Mouse (Mus musculus) hindbrain, embryonic 15.5 days (tissue): ENCODE data around the gene Tmem131. TPM values are rescaled to one million over a fixed set of nuclear protein-coding genes. Genes with fewer than 3 reads are reported as not detected.
A peak's percentile ranks its signal among the peaks of the same experiment; 100 is the strongest.

Source experiments
- ATAC-seq: fragments of 200-750 bp; cut with Nextera tagmentation; 2 replicates; pipeline ENCODE4 v1.8.0; 2017; ENCODE audit warnings: low read depth, moderate number of reproducible peaks, moderate TSS enrichment; ENCODE audit not compliant: low FRiP score
- H3K27ac ChIP-seq: fragments of 300-500 bp; sonication (generic); replicated peaks from 2 replicates; pipeline ENCODE4 v1.5.1; 2015; ENCODE audit warnings: mild to moderate bottlenecking, inconsistent platforms
- H3K27me3 ChIP-seq: fragments of 300-500 bp; sonication (generic); 2 replicates; pipeline ENCODE4 v1.6.1; 2015; ENCODE audit warnings: control low read depth, inconsistent platforms
- H3K36me3 ChIP-seq: fragments of 300-500 bp; sonication (generic); 2 replicates; pipeline ENCODE4 v1.6.1; 2015; ENCODE audit warnings: control low read depth, inconsistent platforms
- H3K4me1 ChIP-seq: fragments of 300-500 bp; sonication (generic); replicated peaks from 2 replicates; pipeline ENCODE4 v1.6.1; 2015; ENCODE audit warnings: control low read depth, inconsistent platforms
- H3K4me2 ChIP-seq: fragments of 300-500 bp; sonication (generic); 2 replicates; pipeline ENCODE4 v1.6.1; 2015; ENCODE audit warnings: moderate library complexity, mild to moderate bottlenecking, inconsistent platforms
- H3K4me3 ChIP-seq: fragments of 300-500 bp; sonication (generic); 2 replicates; pipeline ENCODE4 v1.5.1; 2015; ENCODE audit warnings: mild to moderate bottlenecking, inconsistent platforms
- H3K9ac ChIP-seq: fragments of 300-500 bp; sonication (generic); 2 replicates; pipeline ENCODE4 v1.6.1; 2015; ENCODE audit warnings: inconsistent platforms
- H3K9me3 ChIP-seq: fragments of 300-500 bp; sonication (generic); 2 replicates; pipeline ENCODE4 v1.6.1; 2016; ENCODE audit warnings: control low read depth, inconsistent platforms
- WGBS: fragments of 180-500 bp; shearing (Covaris S2); methylation state at CpG from one replicate; pipeline ENCODE4 v1.1.7; 2015; 5-methylcytosine and 5-hydroxymethylcytosine counted together
- polyA plus RNA-seq: library from polyadenylated mRNA; unstranded; fragments of >200 nt; fragmentation: Nextera tagmentation; extraction: Ambion mirVana; gene quantifications from 2 replicates; pipeline ENCODE4 v1.2.1, GENCODE M21; 2015

The Tmem131 gene
- polyA plus RNA-seq, 1 experiment from 2014 or later = 13.5 TPM

DNA sequence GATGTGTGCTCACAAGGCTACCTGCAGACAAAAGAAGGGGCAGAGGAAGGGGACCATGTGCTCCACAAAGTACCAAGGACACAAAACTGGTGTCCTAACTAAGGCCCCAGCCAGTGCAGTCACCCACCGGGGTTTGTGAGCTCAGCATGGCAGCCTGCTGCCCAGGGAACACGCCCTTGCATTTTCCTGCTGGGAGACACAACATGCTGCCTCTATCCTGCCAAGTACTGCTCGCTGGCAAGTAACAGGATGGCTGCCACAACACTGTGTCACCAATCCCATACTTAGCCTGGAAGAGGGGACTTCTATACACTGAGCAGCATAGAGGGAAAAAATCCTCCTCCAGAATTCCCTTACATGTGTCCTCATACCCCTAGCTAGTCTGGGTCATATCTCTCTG is 78.7 kb downstream of the Tmem131 start:
- H3K9me3 ChIP-seq = no peaks in the 10 kb centered on the region
- H3K27me3 ChIP-seq = no peaks in the 10 kb centered on the region
- H3K36me3 ChIP-seq = no peaks in the 10 kb centered on the region
- H3K9ac ChIP-seq = no peak overlapping the region
- H3K4me3 ChIP-seq = no peak overlapping the region
- 73% methylated on average over 3 of the region's 3 CpGs for WGBS
- peaks cover 16% of the 10 kb centered on the region for H3K4me1 ChIP-seq
- ATAC-seq = no peak
- H3K4me2 ChIP-seq = no peak overlapping the region
- H3K27ac ChIP-seq = no peak overlapping the region

DNA sequence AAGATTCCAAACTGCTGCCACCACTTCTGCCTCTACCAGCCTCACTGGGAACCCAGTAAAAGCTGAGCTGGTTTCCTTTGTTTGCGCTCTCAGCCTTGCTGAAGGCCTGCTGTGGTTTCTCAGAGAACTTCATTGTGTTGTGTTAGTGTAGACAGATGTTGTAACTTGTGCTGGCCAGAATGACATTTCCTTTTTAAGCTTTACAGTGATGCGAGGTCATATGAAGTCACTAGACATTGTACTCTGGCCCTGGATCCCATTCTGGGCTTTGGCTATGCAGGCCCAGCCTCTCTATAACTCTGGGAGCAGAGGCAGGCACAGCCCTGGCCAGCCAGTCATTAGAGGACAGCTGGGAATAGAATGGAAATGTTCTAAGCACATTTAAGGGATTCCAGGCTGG is 81.7 kb downstream of the Tmem131 start:
- Histone ChIP-seq H3K4me3 (no peak overlapping the region), H3K27ac (peak overlapping the region; percentile 52), H3K4me2 (no peak overlapping the region), H3K9ac (no peak overlapping the region), H3K9me3 (no peaks in the 10 kb centered on the region), H3K4me1 (peaks cover 16% of the 10 kb centered on the region), H3K27me3 (no peaks in the 10 kb centered on the region), H3K36me3 (no peaks in the 10 kb centered on the region)
- no peak for ATAC-seq
- WGBS = 74% methylated on average over 2 of the region's 2 CpGs

DNA sequence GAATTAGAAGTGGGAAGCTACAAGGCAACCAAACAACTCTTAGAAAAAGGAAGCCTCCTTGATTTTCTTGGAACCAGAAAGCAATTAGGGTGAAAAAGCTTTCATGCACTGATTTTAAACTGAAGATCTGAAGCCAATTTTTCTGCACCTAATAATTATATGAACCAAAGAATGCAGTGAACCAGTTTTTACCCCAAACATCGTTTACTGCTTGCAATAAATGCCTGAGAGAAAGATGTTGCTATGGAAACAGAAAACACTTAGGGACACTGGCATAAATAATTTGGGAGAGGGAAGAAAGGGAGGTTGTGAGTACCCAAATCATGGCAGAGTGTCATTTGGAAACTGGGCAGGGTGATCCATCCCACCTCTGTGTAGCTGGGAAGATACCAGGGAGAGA is 82.6 kb downstream of the Tmem131 start:
- no peak for ATAC-seq
- Histone ChIP-seq H3K4me2 (no peak overlapping the region), H3K4me1 (peaks cover 16% of the 10 kb centered on the region), H3K36me3 (no peaks in the 10 kb centered on the region), H3K27me3 (no peaks in the 10 kb centered on the region), H3K9ac (no peak overlapping the region), H3K4me3 (no peak overlapping the region), H3K9me3 (no peaks in the 10 kb centered on the region), H3K27ac (peak overlapping the region; percentile 51)
- WGBS = 15% methylated on average over 1 of the region's 1 CpGs

DNA sequence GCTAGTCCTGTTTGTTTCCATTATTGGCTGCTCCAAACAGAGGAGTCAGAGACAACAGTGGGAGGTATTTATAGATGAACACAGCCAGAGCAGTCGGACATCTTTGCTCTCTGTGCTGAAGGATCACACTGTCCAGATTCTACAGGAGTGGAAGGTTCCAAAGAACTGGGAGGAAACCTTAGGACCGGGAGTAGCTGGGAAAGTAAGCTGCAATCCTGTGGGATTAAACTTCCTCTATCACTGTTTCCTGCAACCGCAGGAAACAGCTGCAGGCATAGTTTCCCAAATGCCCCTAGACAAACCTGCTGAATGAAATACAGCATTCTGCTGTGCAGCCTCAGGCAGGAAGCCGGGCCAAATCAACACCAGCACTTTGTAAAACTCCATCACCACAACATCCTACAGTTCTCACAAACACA is 83.0 kb downstream of the Tmem131 start:
- peaks cover 16% of the 10 kb centered on the region for H3K4me1 ChIP-seq
- no peak overlapping the region for H3K4me2 ChIP-seq
- no peak overlapping the region for H3K4me3 ChIP-seq
- no peaks in the 10 kb centered on the region for H3K36me3 ChIP-seq
- H3K9me3 ChIP-seq = no peaks in the 10 kb centered on the region
- ATAC-seq = 0 out of 2 replicates have a peak, but pooled peaks have one; percentile 23
- no peaks in the 10 kb centered on the region for H3K27me3 ChIP-seq
- 64% methylated on average over 4 of the region's 4 CpGs for WGBS
- peak overlapping the region; percentile 51 for H3K27ac ChIP-seq
- H3K9ac ChIP-seq = no peak overlapping the region

DNA sequence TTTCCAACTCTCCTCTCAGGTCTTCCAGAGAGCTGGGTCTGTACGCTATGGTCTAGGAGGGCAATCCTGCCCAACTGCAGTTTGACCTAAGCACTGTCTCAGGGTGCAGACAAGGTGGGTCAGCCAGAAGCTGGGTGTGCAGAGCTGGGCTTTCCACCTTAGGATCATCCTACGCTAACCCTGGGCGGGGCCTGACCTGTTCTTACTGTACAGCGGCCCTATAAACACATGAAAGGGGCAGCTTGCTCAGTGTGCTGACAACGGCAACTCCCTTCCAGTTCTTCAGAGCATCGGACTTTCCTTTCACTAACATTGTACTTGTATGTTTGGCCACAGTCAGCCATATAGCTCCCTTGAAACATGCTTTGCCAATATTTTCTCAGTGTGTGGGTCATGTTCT is 86.4 kb downstream of the Tmem131 start:
- Histone ChIP-seq H3K4me2 (no peak overlapping the region), H3K36me3 (no peaks in the 10 kb centered on the region), H3K27me3 (no peaks in the 10 kb centered on the region), H3K9me3 (no peaks in the 10 kb centered on the region), H3K9ac (no peak overlapping the region), H3K4me1 (peaks cover 16% of the 10 kb centered on the region), H3K4me3 (no peak overlapping the region), H3K27ac (no peak overlapping the region)
- ATAC-seq = no peak
- WGBS = 94% methylated on average over 6 of the region's 6 CpGs

DNA sequence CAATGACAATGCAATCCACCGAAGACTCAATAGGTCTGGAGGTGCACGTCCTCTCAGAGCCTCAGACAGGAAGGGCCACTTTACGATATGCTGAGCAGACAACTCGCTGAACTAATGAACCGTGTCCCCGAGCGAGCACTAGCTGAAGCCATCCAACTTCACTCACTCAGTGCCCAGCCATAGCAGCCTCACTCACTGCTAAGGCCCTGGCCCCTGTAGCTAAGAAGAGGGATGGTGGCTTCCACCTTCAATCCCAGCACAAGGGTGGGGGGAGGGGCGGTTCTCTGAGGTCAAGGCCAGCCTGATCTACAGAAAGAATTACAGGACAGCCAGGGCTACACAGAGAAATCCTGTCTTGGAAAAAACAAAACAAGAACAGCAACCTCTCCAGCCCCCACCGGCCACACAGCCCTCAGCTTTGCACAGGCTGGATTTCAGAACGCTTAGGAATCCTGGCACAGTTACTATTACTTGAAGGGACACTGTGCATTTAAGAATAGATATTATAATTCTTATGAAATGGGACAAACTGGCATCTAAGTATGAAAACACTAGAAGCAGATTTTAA is 89.2 kb downstream of the Tmem131 start:
- no peaks in the 10 kb centered on the region for H3K27me3 ChIP-seq
- ATAC-seq = 0 out of 2 replicates have a peak, but pooled peaks have one; percentile 34
- no peak overlapping the region for H3K27ac ChIP-seq
- H3K4me3 ChIP-seq = no peak overlapping the region
- H3K4me1 ChIP-seq = no peaks in the 10 kb centered on the region
- H3K4me2 ChIP-seq = no peak overlapping the region
- no peak overlapping the region for H3K9ac ChIP-seq
- WGBS = 78% methylated on average over 10 of the region's 10 CpGs
- no peaks in the 10 kb centered on the region for H3K9me3 ChIP-seq
- H3K36me3 ChIP-seq = no peaks in the 10 kb centered on the region

DNA sequence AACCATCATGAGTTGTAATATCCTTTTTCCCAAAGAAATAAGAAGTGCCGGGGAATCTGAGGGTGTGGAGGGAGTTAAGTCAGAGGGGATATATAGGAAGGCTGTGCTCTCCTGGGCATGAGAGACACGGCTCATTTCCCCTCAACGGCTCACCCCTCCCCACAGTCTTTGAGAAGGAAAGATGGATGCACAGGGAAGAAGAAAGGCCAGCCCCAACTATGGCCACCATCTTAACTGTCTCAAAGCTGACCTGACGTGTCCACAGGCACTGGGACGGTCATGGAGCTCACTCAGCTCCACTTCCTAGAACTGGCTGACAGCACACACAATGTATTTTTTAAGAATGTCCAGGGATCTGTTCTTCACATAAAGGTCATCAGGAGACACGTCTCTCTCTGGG is 91.4 kb downstream of the Tmem131 start:
- 75% methylated on average over 6 of the region's 6 CpGs for WGBS
- no peak for ATAC-seq
- Histone ChIP-seq H3K4me1 (no peaks in the 10 kb centered on the region), H3K27me3 (no peaks in the 10 kb centered on the region), H3K9ac (no peak overlapping the region), H3K4me3 (no peak overlapping the region), H3K27ac (no peak overlapping the region), H3K9me3 (no peaks in the 10 kb centered on the region), H3K36me3 (no peaks in the 10 kb centered on the region), H3K4me2 (no peak overlapping the region)

DNA sequence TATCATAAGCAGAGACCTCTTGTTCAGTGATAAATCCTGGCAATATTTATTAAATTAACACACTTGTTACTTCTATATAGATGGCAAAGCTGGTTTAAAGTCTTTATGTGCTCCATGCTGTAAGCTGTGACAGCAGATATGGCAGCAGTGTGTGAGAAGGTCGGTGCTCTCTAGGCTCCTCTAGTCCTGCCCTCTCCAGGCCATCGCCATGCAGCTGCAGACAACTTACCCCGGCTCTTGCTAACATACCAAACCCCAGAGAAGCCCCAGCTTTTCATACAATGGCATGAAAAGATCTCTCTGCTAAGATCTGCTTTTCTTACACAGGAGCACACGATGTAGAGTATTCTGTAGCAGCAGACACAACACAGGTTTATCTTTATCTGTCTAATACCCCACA is 92.1 kb downstream of the Tmem131 start:
- Histone ChIP-seq H3K9me3 (no peaks in the 10 kb centered on the region), H3K4me2 (no peak overlapping the region), H3K4me1 (no peaks in the 10 kb centered on the region), H3K36me3 (no peaks in the 10 kb centered on the region), H3K27ac (no peak overlapping the region), H3K9ac (no peak overlapping the region), H3K27me3 (no peaks in the 10 kb centered on the region), H3K4me3 (no peak overlapping the region)
- no peak for ATAC-seq
- 82% methylated on average over 4 of the region's 4 CpGs for WGBS

DNA sequence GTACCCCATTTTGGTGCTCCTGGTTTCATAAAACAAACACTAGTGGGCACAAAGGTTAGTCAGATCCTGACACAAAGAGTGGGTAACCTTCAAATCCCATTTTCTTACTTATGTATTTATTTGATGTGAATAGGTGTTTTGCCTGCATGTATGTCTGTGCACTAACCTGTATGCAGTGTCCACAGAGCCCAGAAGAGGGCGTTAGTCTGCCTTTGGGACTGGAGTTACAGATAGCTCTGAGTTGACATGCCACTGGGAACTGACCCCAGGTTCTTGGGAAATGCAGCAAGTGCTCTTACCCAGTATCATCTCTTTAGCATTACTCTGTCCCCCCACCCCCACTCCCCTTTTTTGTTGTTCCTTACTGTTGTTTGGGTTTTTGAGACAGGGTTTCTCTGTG is 95.4 kb downstream of the Tmem131 start:
- 90% methylated on average over 1 of the region's 1 CpGs for WGBS
- no peaks in the 10 kb centered on the region for H3K9me3 ChIP-seq
- H3K36me3 ChIP-seq = no peaks in the 10 kb centered on the region
- ATAC-seq = no peak
- H3K9ac ChIP-seq = no peak overlapping the region
- H3K27ac ChIP-seq = no peak overlapping the region
- no peak overlapping the region for H3K4me3 ChIP-seq
- H3K27me3 ChIP-seq = no peaks in the 10 kb centered on the region
- H3K4me2 ChIP-seq = no peak overlapping the region
- H3K4me1 ChIP-seq = no peaks in the 10 kb centered on the region

DNA sequence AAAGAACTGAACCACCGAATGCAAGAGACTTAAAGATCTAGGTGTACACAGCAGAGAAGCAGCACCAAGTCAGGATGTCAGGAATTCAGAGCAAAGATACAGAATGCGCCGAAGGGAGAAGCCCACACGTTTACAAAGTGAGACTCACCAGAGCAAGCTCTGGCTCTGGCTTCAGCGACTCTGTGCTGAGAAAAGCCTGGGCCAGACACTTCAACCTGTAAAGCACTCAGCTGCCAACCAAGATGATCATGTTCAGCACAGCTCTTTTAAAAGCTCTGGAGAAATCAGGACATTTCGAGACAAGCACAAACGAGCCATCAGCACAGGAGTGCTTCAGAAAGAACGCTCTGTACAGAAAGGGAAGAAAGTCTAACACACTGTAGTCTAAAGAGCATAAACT is 96.2 kb downstream of the Tmem131 start:
- H3K4me1 ChIP-seq = no peaks in the 10 kb centered on the region
- H3K4me2 ChIP-seq = no peak overlapping the region
- WGBS = 88% methylated on average over 8 of the region's 8 CpGs
- no peaks in the 10 kb centered on the region for H3K9me3 ChIP-seq
- no peak for ATAC-seq
- H3K27ac ChIP-seq = no peak overlapping the region
- H3K9ac ChIP-seq = no peak overlapping the region
- H3K4me3 ChIP-seq = no peak overlapping the region
- H3K36me3 ChIP-seq = no peaks in the 10 kb centered on the region
- H3K27me3 ChIP-seq = no peaks in the 10 kb centered on the region

DNA sequence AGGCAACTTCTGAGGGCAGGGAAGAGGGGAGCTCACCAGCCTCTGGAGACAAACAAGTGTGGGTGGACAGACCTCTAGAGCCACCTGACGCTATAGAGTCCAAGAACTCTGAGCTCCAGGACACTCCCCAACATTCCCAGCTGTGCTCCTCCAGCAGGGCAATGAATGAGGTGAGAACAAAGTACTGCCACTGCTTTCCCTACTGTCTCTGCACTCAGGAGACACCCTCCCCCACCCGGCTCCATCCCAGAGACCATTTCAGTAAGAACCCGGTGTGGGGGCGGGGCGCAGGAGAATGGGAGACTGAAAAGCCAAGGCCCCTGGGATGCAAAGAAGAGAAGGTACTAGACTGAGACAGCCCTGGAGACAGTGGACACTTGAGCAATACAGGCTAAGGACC is 98.4 kb downstream of the Tmem131 start:
- Histone ChIP-seq H3K4me3 (no peak overlapping the region), H3K36me3 (peaks cover 3% of the 10 kb centered on the region; the same call in 1 of the 2 replicates), H3K27me3 (no peaks in the 10 kb centered on the region), H3K9ac (no peak overlapping the region), H3K4me1 (no peaks in the 10 kb centered on the region), H3K4me2 (no peak overlapping the region), H3K27ac (no peak overlapping the region), H3K9me3 (no peaks in the 10 kb centered on the region)
- WGBS = 28% methylated on average over 5 of the region's 5 CpGs
- no peak for ATAC-seq

DNA sequence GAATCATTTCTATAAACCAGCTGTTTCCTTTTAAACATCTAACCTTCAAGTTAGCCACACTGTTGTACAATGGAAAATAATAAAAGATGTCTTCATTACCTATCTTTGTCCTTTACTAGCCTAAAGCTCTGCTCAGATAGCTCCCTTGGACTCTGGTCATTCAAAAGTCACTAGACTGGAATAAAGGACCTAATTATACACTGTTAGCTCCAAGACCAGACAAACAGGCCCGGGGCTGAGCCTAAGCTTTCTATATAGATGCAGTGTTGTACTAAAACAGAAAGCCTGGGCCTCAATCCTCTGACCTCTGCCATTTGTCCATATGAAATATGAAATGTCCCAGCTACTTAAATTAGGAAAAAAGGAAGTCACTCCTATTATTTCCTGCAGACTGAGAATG is 101.7 kb downstream of the Tmem131 start:
- Histone ChIP-seq H3K9me3 (no peaks in the 10 kb centered on the region), H3K27ac (no peak overlapping the region), H3K4me2 (no peak overlapping the region), H3K4me3 (no peak overlapping the region), H3K27me3 (no peaks in the 10 kb centered on the region), H3K9ac (no peak overlapping the region), H3K4me1 (no peaks in the 10 kb centered on the region), H3K36me3 (peaks cover 9% of the 10 kb centered on the region)
- ATAC-seq = no peak
- WGBS = 43% methylated on average over 1 of the region's 1 CpGs

DNA sequence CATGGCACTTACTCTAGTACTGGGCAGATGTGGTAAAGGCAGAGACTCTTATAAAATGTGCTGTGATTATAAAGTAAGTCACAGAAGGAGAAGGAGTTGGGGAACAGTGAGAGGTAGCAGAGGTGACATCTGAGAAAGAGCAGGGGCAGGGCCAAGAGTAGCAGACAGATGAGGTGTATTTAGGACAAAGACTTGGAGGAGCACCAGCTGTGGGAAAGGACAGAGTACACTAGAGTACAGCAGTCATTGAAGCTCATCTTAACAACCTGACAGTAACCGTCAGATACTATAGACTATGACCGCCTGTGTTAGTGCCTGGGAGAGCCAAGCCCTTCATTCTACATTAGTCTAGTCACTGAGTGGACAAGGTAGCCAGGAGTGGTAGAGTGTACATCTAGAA is 102.5 kb downstream of the Tmem131 start:
- no peak overlapping the region for H3K4me2 ChIP-seq
- H3K9me3 ChIP-seq = no peaks in the 10 kb centered on the region
- H3K9ac ChIP-seq = no peak overlapping the region
- WGBS = 92% methylated on average over 2 of the region's 2 CpGs
- peaks cover 9% of the 10 kb centered on the region for H3K36me3 ChIP-seq
- H3K27ac ChIP-seq = no peak overlapping the region
- ATAC-seq = no peak
- no peak overlapping the region for H3K4me3 ChIP-seq
- H3K27me3 ChIP-seq = no peaks in the 10 kb centered on the region
- H3K4me1 ChIP-seq = no peaks in the 10 kb centered on the region
